Mouse (Mus musculus) spleen, adult 2 months (tissue): ENCODE data around the gene Stk24. TPM values are rescaled to one million over a fixed set of nuclear protein-coding genes. Genes with fewer than 3 reads are reported as not detected.
"Not testable (repeated sequence)": the region's sequence is repeated elsewhere in the genome, so short reads cannot be mapped to it uniquely, and the experiment has no call there.

ENCODE experiments used
- DNase-seq, 2 experiments: peaks; one replicate each; pipeline versions ENCODE4 v3.0.0 to v3.0.0-alpha.2; 2012 to 2021; ENCODE audit warnings: low spot score in 2 of 2, low read depth in 1 of 2
- H3K27ac ChIP-seq: fragments of 200-500 bp; 2 replicates; pipeline ENCODE4 v1.5.1; 2012; ENCODE audit warnings: low read length, inconsistent platforms; ENCODE audit not compliant: insufficient read depth
- H3K27me3 ChIP-seq: fragments of 200-500 bp; 2 replicates; pipeline ENCODE4 v1.6.1; 2012; ENCODE audit warnings: mild to moderate bottlenecking, moderate library complexity, low read length, inconsistent platforms; ENCODE audit not compliant: control insufficient read depth, insufficient read depth
- H3K36me3 ChIP-seq: fragments of 200-500 bp; 2 replicates; pipeline ENCODE4 v1.6.1; 2012; ENCODE audit warnings: mild to moderate bottlenecking, low read length, inconsistent platforms; ENCODE audit not compliant: control insufficient read depth, insufficient read depth
- H3K4me1 ChIP-seq: fragments of 200-500 bp; 2 replicates; pipeline ENCODE4 v1.6.1; 2011; ENCODE audit warnings: inconsistent platforms; ENCODE audit not compliant: control insufficient read depth, insufficient read depth, insufficient read length
- H3K4me3 ChIP-seq: fragments of 200-500 bp; 2 replicates; pipeline ENCODE4 v1.5.1; 2011; ENCODE audit warnings: mild to moderate bottlenecking, inconsistent platforms; ENCODE audit not compliant: insufficient read depth, insufficient read length; ENCODE audit errors: extremely low read depth
- CTCF ChIP-seq: fragments of 200-500 bp; IDR thresholded peaks from 2 replicates; pipeline ENCODE4 v1.5.1; 2011; ENCODE audit warnings: mild to moderate bottlenecking, inconsistent platforms; ENCODE audit not compliant: insufficient read depth, insufficient read length, insufficient replicate concordance; ENCODE audit errors: extremely low read depth
- POLR2A ChIP-seq: fragments of 200-500 bp; IDR thresholded peaks from 2 replicates; pipeline ENCODE4 v1.6.1; 2011; ENCODE audit warnings: low read depth, low read length, inconsistent platforms
- WGBS: fragments of 180-500 bp; shearing (Covaris S2); methylation state at CpG from one replicate; pipeline ENCODE4 v1.1.7; 2018; 5-methylcytosine and 5-hydroxymethylcytosine counted together
- polyA plus RNA-seq: library from polyadenylated mRNA; depleted of rRNA; stranded (reverse); fragments of >200 nt; gene quantifications from 2 replicates; pipeline ENCODE4 v1.2.3, GENCODE M21; 2012

Stk24 gene
- polyA plus RNA-seq, 1 experiment = 32.6 TPM

DNA sequence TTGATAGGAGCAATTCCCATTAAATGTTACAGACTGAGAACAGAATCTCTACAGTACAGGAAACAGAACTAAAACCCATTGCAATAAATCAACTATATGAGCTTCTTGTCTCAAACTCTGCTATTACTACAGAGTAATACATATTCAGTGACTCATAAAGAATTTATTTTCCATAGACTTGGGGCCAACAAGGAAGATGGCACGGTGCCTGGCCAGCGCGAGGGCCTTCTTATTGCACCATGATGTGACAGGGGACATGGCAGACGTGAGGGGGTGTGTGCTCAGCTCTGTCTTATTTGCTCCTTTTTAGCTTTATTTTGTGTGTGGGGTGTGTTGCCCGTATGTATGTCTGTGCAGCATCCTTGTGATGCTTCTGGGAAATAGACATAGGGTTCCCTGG lies 37.8 kb upstream of the Stk24 start:
- H3K36me3 ChIP-seq = no peaks in the 10 kb centered on the region
- TF ChIP-seq POLR2A = no peak
- TF ChIP-seq CTCF = no peak
- 76% methylated on average over 5 of the region's 5 CpGs for WGBS
- no peak for DNase-seq
- no peaks in the 10 kb centered on the region for H3K27me3 ChIP-seq
- H3K4me3 ChIP-seq = no peak overlapping the region
- peaks cover 5% of the 10 kb centered on the region; the same call in 1 of the 2 replicates for H3K4me1 ChIP-seq
- H3K27ac ChIP-seq = no peak overlapping the region

DNA sequence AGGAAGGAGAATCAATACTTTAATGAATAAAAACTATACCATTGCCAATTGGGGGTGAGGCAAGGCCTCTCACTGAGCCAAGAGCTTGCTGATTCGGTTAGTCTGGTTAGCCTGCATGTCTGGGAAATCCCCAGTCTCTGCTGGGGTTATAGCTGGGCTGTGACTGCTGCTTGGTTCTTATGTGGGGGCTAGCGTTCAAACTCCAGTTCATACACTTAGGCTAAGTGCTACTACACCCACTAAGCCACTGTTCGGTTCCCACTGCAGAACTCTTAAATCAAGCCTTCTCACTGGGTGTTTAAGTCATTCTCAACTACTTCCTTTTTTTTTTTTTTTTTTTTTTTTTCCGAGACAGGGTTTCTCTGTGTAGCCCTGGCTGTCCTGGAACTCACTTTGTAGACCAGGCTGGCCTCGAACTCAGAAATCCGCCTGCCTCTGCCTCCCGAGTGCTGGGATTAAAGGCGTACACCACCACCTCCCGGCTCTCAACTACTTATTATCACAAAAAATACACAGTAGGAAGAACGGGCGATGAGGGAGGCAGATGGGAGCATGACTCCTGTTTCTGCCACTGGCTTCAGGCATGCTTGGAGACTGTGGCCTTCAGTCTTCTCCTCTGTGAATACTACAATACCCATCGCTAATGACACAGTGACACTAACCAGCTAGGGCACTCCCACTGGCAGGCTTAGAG lies 37.0 kb upstream of the Stk24 start:
- H3K4me3 ChIP-seq = no peak overlapping the region
- TF ChIP-seq POLR2A = no peak
- no peak for TF ChIP-seq CTCF
- WGBS = 63% methylated on average over 11 of the region's 12 CpGs
- no peak overlapping the region for H3K27ac ChIP-seq
- H3K36me3 ChIP-seq = no peaks in the 10 kb centered on the region
- H3K27me3 ChIP-seq = no peaks in the 10 kb centered on the region
- no peak for DNase-seq
- H3K4me1 ChIP-seq = no peaks in the 10 kb centered on the region

GRCm38 (mm10) chr14:121414635-121415241 lies 34.9 kb upstream of the Stk24 start:
- Histone ChIP-seq H3K36me3 (no peaks in the 10 kb centered on the region), H3K4me1 (no peaks in the 10 kb centered on the region), H3K4me3 (no peak overlapping the region), H3K27ac (no peak overlapping the region), H3K27me3 (no peaks in the 10 kb centered on the region)
- DNase-seq = no peak
- TF ChIP-seq POLR2A (no peak), CTCF (no peak)
- WGBS = 78% methylated on average over 6 of the region's 6 CpGs

DNA sequence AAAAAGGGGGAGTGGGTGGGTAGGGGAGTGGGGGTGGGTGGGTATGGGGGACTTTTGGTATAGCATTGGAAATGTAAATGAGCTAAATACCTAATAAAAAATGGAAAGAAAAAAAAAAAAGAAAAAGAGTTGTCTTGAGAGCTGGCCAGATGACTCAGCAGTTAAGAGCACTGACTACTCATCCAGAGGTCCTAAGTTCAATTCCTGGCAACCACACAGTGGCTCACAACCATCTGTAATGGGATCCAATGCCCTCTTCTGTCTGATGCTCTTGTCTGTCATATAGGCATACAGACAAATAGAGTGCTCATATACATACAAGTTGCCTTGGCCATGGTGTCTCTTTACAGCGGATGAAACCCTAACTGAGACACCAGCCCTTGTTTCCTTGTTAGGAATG lies 33.9 kb upstream of the Stk24 start:
- H3K27me3 ChIP-seq, H3K4me3 ChIP-seq, H3K27ac ChIP-seq, H3K36me3 ChIP-seq, H3K4me1 ChIP-seq, DNase-seq: not testable (repeated sequence)
- WGBS = 98% methylated on average over 1 of the region's 1 CpGs

DNA sequence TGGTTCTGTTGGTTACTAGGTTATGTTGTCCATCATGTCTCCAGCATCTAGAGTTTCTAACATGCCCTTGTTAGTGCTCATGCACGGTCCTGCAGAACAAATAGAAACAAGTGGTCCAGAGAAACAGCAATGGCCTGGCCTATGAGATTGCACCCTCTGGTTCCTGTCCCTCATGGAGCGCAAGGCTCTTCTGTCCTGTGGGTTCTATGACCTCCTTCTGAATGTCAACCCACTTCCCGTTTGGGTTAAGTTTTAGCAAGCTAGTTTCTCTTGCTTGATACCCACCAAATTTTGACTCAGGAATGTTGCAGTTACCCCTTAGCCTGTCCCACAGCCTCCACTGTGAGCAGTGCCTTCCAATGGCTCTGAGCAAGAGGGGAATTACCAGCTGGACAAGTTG lies 29.1 kb upstream of the Stk24 start:
- TF ChIP-seq CTCF (no peak), POLR2A (no peak)
- H3K36me3 ChIP-seq = no peaks in the 10 kb centered on the region

DNA sequence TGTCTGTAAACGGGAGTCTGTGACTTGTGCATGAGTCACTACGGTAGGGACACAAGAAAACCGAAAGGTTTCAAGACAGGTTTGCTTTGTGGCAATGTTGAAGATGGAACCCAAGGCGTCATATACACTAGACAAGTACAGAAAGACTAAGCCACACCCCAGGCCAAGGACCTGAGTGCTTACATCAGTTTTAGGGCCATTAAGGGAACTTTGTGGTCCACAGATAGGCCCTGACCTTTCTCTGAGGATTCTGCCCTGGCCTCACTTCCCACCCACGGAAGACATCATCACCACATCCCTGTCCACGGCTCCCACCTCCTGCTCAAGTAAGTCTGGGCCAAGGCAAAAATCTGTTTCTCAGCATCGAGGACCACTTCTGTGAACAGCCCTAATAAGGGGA lies 27.1 kb upstream of the Stk24 start:
- Histone ChIP-seq H3K4me3 (no peak overlapping the region), H3K36me3 (no peaks in the 10 kb centered on the region), H3K27ac (no peak overlapping the region), H3K4me1 (no peaks in the 10 kb centered on the region; the same call in 1 of the 2 replicates), H3K27me3 (no peaks in the 10 kb centered on the region)
- TF ChIP-seq POLR2A (no peak), CTCF (no peak)
- 87% methylated on average over 7 of the region's 7 CpGs for WGBS
- no peak for DNase-seq

More for the DNA sequence above, 29.1 kb upstream of the Stk24 start:
- Histone ChIP-seq H3K4me3 (no peak overlapping the region), H3K27ac (no peak overlapping the region), H3K27me3 (no peaks in the 10 kb centered on the region), H3K4me1 (no peaks in the 10 kb centered on the region; the same call in 1 of the 2 replicates)
- WGBS = 51% methylated on average over 3 of the region's 3 CpGs
- no peak for DNase-seq

- H3K27ac ChIP-seq = no peak overlapping the region
- 57% methylated on average over 15 of the region's 15 CpGs for WGBS
- H3K4me1 ChIP-seq = no peaks in the 10 kb centered on the region; the same call in 1 of the 2 replicates
- peak overlapping the region; percentile 32; the same call in 1 of the 2 replicates for H3K4me3 ChIP-seq
- TF ChIP-seq CTCF (no peak), POLR2A (no peak)
- H3K27me3 ChIP-seq = no peaks in the 10 kb centered on the region
- H3K36me3 ChIP-seq = no peaks in the 10 kb centered on the region
- no peak for DNase-seq
Observed at GRCm38 (mm10) chr14:121405546-121405945, 25.7 kb upstream of the Stk24 start.
